Mouse (Mus musculus): Measurements from ENCODE around the gene Trpm1. TPM values are rescaled to one million over a fixed set of nuclear protein-coding genes. Genes with fewer than 3 reads are reported as not detected.
"Not testable (repeated sequence)": the region's sequence is repeated elsewhere in the genome, so short reads cannot be mapped to it uniquely, and the experiment has no call there.

Trpm1 gene
- polyA plus RNA-seq (2016; fragmentation: Nextera tagmentation; extraction: Ambion mirVana): not detected in 2 replicates

DNA sequence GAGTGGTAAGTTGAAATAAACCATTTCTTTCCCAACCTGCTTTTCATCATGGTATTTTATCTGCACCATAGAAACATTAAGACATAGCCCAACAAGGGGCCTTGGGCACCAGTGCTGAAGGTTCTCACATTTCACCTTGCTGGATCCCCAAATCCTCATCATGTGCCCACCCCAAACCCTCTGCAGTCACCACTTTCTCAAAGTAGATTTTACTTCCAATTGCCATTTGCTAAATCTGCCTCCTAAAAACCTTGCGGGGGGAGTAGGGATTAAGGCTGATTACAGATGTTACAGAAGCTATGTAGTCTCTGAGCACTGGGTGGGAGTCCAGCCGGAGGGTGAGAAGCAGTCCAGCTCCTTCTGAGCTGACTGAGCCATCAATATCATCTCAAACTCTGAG lies at the start of gene Trpm1:
Gene Trpm1, plus strand, starts transcription at position 301 of the 400 bp plus-strand sequence.
- H3K9ac ChIP-seq: no peak within 1 kb of the TSS
- WGBS: 81% methylated on average over 2 of the region's 2 CpGs
- no peak for ATAC-seq (ENCODE audit: insufficient number of reproducible peaks, low FRiP score)
- H3K4me3 ChIP-seq: no peak within 1 kb of the TSS
- peaks cover 16% of the 10 kb centered on the region; the same call in 1 of the 2 replicates for H3K4me1 ChIP-seq (replicated peaks)
- H3K27ac ChIP-seq (ENCODE audit: poor library complexity, severe bottlenecking): no peak within 1 kb of the TSS
- no peaks in the 10 kb centered on the region for H3K36me3 ChIP-seq
- no peaks in the 10 kb centered on the region for H3K27me3 ChIP-seq (replicated peaks)
- H3K4me2 ChIP-seq: no peak within 1 kb of the TSS
- no peaks in the 10 kb centered on the region for H3K9me3 ChIP-seq (replicated peaks)

DNA sequence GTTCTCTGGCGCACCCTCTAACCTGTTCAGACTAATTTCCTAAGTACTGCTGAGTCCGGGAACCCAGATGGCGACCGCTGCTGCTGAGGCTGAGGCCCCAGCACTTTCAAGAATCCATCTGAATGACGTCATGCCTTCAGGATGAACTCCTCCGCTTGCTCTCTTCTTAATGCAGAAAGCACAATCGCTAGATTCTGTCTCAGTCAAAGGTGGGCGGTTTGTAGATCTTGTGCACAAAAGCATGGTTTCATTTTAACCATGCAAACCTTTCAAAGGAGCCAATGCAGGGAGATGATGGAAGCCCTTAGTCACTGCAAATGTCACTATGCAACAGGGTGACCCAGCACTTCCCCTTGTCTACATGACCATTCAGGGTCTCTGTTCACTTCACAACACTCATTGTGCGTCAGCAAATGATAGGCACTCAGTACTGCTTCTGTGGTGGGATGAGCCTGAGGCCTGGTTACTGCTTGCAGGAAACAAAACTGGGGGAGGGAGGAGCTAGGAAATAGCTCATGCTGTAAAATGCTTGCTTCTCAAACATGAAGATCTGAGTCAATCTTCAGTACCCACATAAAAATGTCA lies 31.4 kb upstream of the Trpm1 start:
- ATAC-seq (ENCODE audit: insufficient number of reproducible peaks, low FRiP score): no peak
- 78% methylated on average over 9 of the region's 9 CpGs for WGBS

DNA sequence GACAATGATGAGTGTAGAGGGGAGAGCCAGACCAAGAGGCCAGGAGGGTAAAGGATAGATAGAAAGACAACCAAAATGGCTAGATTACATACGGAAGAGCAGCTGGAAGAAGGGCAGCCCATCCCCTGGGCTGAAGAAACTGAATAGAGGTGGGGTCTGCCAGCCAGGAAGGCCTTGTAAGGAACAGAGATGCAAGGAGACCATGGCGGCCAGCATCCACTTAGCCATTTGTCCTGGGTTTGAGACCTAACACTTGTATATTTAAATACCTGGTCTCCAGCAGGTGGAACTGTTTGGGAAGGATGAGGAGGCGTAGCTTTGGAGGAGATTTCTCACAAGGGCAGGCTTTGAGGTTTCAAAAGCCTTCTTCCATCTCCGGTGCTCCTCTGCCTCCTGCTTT lies 29.9 kb upstream of the Trpm1 start:
- Histone ChIP-seq H3K9ac (no peak overlapping the region), H3K9me3 (replicated peaks) (0 out of 2 replicates have a peak, but pooled peaks cover 5% of the 10 kb centered on the region), H3K36me3 (no peaks in the 10 kb centered on the region), H3K27me3 (replicated peaks) (no peaks in the 10 kb centered on the region), H3K4me2 (no peak overlapping the region), H3K27ac (ENCODE audit: poor library complexity, severe bottlenecking) (no peak overlapping the region), H3K4me3 (no peak overlapping the region), H3K4me1 (replicated peaks) (no peaks in the 10 kb centered on the region)
- ATAC-seq (ENCODE audit: insufficient number of reproducible peaks, low FRiP score): no peak
- WGBS: 78% methylated on average over 4 of the region's 4 CpGs

More for the DNA sequence above, 31.4 kb upstream of the Trpm1 start:
- Histone ChIP-seq H3K36me3 (no peaks in the 10 kb centered on the region), H3K9ac (no peak overlapping the region), H3K4me2 (no peak overlapping the region), H3K4me1 (replicated peaks) (no peaks in the 10 kb centered on the region), H3K27me3 (replicated peaks) (no peaks in the 10 kb centered on the region), H3K27ac (ENCODE audit: poor library complexity, severe bottlenecking) (no peak overlapping the region), H3K4me3 (no peak overlapping the region), H3K9me3 (replicated peaks) (0 out of 2 replicates have a peak, but pooled peaks cover 5% of the 10 kb centered on the region)

DNA sequence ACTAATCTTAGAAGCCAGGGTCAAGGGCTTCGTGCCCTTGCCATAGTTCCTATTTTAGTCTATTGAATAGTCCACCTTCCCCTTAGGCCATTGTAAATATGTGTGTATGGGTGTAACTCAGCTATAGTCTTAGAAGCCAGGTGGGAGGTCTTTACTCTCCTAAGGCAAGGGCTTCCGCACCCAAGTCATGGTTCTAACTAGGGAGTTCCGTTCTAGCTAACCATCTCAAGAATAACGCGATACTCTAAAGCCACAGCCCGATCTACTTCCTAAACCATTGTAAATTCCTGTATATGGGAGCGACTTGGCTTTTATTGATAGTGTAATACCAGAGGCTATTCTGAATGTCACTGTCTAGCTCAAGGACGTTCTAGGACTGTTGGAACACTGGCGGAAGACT lies 27.6 kb upstream of the Trpm1 start:
- H3K27me3 ChIP-seq (replicated peaks); H3K9ac ChIP-seq; ATAC-seq (ENCODE audit: insufficient number of reproducible peaks, low FRiP score); H3K4me1 ChIP-seq (replicated peaks); H3K9me3 ChIP-seq (replicated peaks); H3K4me3 ChIP-seq; H3K27ac ChIP-seq (ENCODE audit: poor library complexity, severe bottlenecking); H3K4me2 ChIP-seq; H3K36me3 ChIP-seq: not testable (repeated sequence)
- WGBS: 85% methylated on average over 9 of the region's 9 CpGs

DNA sequence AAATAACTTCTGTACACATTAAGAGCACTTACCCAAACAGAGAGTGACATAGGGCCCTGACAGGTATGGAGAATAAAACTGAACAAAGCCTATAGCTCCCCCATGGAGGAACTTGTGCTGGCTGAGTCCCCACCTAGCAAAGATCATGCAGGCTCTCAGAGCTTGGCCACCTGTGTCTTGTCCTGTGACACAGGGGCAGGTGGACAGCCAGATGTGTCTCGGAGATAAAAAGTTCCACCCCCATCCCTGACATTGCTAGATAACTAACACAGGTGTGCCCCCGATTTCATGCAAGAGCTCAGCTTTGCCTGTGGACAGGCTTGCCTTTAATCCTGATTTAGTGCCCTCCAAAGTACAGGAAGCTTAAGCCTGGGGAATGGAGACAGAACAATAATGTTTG lies 13.8 kb upstream of the Trpm1 start:
- Histone ChIP-seq H3K36me3 (no peaks in the 10 kb centered on the region), H3K27me3 (replicated peaks) (no peaks in the 10 kb centered on the region), H3K9ac (no peak overlapping the region), H3K4me3 (no peak overlapping the region), H3K27ac (ENCODE audit: poor library complexity, severe bottlenecking) (no peak overlapping the region), H3K4me2 (no peak overlapping the region), H3K9me3 (replicated peaks) (no peaks in the 10 kb centered on the region), H3K4me1 (replicated peaks) (no peaks in the 10 kb centered on the region)
- no peak for ATAC-seq (ENCODE audit: insufficient number of reproducible peaks, low FRiP score)
- 66% methylated on average over 2 of the region's 2 CpGs for WGBS

DNA sequence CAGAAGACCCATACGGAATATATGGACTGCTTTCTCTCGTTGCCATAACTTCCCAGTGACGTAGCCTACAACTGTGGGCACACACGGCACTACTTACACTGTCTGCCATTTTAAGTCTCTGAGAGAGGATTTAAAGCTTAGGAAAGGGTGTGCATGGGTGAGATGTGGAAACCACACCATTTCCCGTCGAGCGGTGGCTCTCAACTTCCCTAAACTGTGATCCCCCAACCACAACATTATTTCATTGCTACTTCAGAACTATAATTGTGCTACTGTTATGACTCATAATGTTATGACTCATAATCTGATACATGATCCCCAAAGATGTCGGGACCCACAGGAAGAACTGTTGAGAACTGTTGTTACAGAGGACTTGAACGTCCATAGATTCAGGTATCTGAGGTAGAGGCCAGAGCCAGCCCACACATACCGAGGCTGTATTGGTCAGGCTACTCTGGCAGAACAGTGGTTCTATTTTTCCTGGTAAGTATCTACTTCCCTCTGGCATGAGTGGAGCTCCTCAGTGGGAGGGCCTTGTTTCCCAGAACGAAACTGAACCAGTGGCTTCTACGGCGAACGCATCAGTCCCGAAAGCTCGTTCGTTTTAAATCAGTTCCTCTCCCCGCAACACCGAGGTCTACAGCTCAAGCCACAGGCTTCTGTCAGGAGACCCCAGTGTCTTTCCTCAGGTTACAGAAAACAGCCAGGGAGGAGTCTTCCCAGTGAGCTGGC lies 12.2 kb upstream of the Trpm1 start:
- Histone ChIP-seq H3K27me3 (replicated peaks) (no peaks in the 10 kb centered on the region), H3K36me3 (no peaks in the 10 kb centered on the region), H3K4me3 (no peak overlapping the region), H3K4me1 (replicated peaks) (no peaks in the 10 kb centered on the region), H3K9me3 (replicated peaks) (no peaks in the 10 kb centered on the region), H3K4me2 (no peak overlapping the region), H3K9ac (no peak overlapping the region), H3K27ac (ENCODE audit: poor library complexity, severe bottlenecking) (no peak overlapping the region)
- no peak for ATAC-seq (ENCODE audit: insufficient number of reproducible peaks, low FRiP score)
- 89% methylated on average over 19 of the region's 19 CpGs for WGBS

DNA sequence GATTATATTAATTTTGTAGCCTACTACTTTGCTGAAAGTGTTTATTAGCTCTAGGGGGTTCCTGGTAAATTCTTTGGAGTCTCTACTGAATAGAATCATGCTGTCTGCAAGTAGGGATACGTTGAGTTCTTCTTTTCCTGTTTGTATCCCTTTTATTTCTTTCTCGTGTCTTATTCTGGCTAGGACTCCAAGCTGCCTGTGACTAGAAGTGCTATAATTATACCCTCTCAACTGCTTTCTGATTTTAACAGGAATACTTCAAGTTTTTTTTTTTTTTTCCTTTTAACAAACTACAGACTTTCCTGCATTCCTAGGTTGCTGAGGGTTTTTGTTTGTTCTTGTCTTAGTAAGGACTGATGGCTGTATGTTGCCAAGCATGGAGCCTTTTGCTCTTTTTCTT lies 4.3 kb upstream of the Trpm1 start:
- Histone ChIP-seq H3K4me1 (replicated peaks) (no peaks in the 10 kb centered on the region), H3K9me3 (replicated peaks) (no peaks in the 10 kb centered on the region), H3K4me2 (no peak overlapping the region), H3K27ac (ENCODE audit: poor library complexity, severe bottlenecking) (no peak overlapping the region), H3K9ac (no peak overlapping the region), H3K27me3 (replicated peaks) (no peaks in the 10 kb centered on the region), H3K36me3 (no peaks in the 10 kb centered on the region), H3K4me3 (no peak overlapping the region)
- ATAC-seq (ENCODE audit: insufficient number of reproducible peaks, low FRiP score): no peak
- WGBS: 52% methylated on average over 2 of the region's 2 CpGs

DNA sequence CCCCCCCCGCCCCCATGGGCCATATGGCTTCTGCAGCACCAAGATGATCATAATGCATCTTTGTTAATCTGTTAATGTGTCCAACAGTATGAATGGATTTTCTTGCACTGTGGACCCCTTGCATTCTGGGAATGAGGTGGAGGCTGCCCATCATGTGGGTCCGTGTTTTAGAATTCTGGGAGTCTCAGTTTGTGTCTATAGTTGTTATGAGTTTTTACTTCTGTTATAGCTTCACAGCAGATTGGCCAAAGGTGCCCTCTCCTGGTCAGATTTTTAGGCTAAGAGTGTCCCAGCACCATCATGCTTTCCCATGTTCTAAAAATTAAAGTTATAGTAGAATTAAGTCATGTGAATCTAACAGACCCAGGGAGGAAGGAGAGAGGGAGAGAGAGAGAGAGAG lies 3.9 kb upstream of the Trpm1 start:
- H3K4me2 ChIP-seq: no peak overlapping the region
- WGBS: 46% methylated on average over 2 of the region's 2 CpGs
- no peaks in the 10 kb centered on the region for H3K27me3 ChIP-seq (replicated peaks)
- no peak overlapping the region for H3K4me3 ChIP-seq
- no peak for ATAC-seq (ENCODE audit: insufficient number of reproducible peaks, low FRiP score)
- H3K4me1 ChIP-seq (replicated peaks): no peaks in the 10 kb centered on the region
- H3K27ac ChIP-seq (ENCODE audit: poor library complexity, severe bottlenecking): no peak overlapping the region
- no peaks in the 10 kb centered on the region for H3K36me3 ChIP-seq
- no peak overlapping the region for H3K9ac ChIP-seq
- no peaks in the 10 kb centered on the region for H3K9me3 ChIP-seq (replicated peaks)

DNA sequence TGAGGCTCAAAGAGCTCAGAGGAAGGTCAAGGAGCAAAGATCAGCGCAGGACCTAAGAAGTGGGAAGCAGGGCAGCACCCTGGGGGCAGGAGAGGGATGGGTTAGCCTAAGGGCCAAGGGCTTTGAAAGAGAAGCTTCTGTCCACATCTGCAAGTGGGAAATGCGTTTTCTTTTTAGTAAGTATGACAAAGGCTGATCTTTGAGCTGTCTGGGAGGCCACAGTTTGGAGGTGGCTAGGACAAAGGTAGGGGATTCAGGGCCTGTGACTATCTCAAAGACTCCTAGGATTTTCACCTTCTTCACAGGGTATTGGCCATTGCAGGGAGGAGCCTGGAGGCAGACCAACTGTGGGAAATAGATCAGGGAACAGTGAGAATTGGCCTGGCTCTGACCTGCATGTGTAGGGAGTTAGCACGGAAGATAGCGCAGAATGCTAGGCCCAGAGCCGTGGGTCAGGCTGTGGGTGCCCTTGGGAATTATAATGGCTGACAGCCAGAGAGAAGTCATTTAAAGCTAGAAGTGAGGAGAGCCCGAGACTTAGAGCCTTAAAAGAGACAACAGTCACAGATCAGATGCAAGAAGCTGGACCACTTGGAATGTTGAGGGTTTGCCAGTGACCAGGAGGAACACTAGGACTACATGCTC lies 3.1 kb upstream of the Trpm1 start:
- WGBS: 66% methylated on average over 6 of the region's 6 CpGs
- no peaks in the 10 kb centered on the region for H3K9me3 ChIP-seq (replicated peaks)
- H3K4me1 ChIP-seq (replicated peaks): peaks cover 6% of the 10 kb centered on the region; the same call in 1 of the 2 replicates
- ATAC-seq (ENCODE audit: insufficient number of reproducible peaks, low FRiP score): no peak
- no peaks in the 10 kb centered on the region for H3K27me3 ChIP-seq (replicated peaks)
- no peak overlapping the region for H3K9ac ChIP-seq
- no peak overlapping the region for H3K4me3 ChIP-seq
- no peak overlapping the region for H3K4me2 ChIP-seq
- no peak overlapping the region for H3K27ac ChIP-seq (ENCODE audit: poor library complexity, severe bottlenecking)
- H3K36me3 ChIP-seq: no peaks in the 10 kb centered on the region

DNA sequence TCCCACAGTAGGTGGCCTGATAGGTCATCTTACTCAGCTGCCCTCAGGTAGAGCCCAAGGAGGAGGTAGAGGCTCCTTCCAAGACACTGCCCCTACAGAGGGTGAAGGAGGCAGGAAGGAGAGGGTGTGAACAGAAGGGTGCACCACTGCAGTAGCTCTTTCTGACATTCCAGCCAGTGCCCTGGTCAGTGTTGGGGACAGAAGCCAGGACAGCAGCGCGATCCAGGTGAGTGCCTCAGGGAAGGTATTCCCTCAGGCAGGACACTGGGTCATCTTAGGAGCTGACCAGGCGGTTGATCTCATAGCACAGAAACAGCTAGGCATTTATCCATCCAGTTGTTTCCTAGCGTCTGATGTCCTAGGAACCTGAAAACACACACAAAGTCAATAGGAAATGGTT lies 1.6 kb downstream of the Trpm1 start:
- no peaks in the 10 kb centered on the region for H3K27me3 ChIP-seq (replicated peaks)
- H3K9ac ChIP-seq: peak overlapping the region; percentile 48; the same call in 1 of the 2 replicates
- no peaks in the 10 kb centered on the region for H3K36me3 ChIP-seq
- 64% methylated on average over 4 of the region's 4 CpGs for WGBS
- H3K9me3 ChIP-seq (replicated peaks): no peaks in the 10 kb centered on the region
- H3K27ac ChIP-seq (ENCODE audit: poor library complexity, severe bottlenecking): no peak overlapping the region
- ATAC-seq (ENCODE audit: insufficient number of reproducible peaks, low FRiP score): peak; percentile 20; the same call in 1 of the 2 replicates
- H3K4me1 ChIP-seq (replicated peaks): peaks cover 16% of the 10 kb centered on the region; the same call in 1 of the 2 replicates
- peak overlapping the region; percentile 67 for H3K4me2 ChIP-seq
- H3K4me3 ChIP-seq: peak overlapping the region; percentile 23

DNA sequence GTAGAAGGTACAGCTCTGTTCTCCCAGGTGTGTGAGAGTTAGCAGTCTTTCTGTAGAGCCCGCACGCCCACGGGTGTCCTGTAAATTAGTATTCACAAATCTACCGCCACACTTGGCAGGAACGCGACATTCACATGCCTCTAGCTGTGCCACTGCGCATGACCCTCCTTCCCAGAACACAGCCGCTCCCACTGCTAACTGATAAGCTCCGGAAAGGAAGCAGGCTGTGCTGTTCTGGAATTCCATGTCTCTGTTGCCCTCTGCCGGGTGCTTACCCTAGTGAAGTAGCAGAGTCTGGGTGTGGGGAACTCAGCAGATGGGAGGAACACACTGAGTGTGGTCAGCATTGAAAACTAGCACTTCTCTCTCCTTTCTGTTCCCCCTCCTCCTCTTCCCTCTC lies 2.1 kb downstream of the Trpm1 start:
- H3K9me3 ChIP-seq (replicated peaks): no peaks in the 10 kb centered on the region
- WGBS: under 1% methylated on average over 10 of the region's 10 CpGs
- H3K4me2 ChIP-seq: peak overlapping the region; percentile 67
- peak; percentile 88 for ATAC-seq (ENCODE audit: insufficient number of reproducible peaks, low FRiP score)
- no peak overlapping the region for H3K27ac ChIP-seq (ENCODE audit: poor library complexity, severe bottlenecking)
- peak overlapping the region; percentile 48; the same call in 1 of the 2 replicates for H3K9ac ChIP-seq
- H3K27me3 ChIP-seq (replicated peaks): no peaks in the 10 kb centered on the region
- no peaks in the 10 kb centered on the region for H3K36me3 ChIP-seq
- H3K4me3 ChIP-seq: peak overlapping the region; percentile 23
- H3K4me1 ChIP-seq (replicated peaks): peaks cover 16% of the 10 kb centered on the region; the same call in 1 of the 2 replicates
